Mouse (Mus musculus): Measurements from ENCODE around the gene Tmem145. TPM values are rescaled to one million over a fixed set of nuclear protein-coding genes. Genes with fewer than 3 reads are reported as not detected.

Tmem145 gene
- polyA plus RNA-seq, 1 experiment: 0.21 TPM

DNA sequence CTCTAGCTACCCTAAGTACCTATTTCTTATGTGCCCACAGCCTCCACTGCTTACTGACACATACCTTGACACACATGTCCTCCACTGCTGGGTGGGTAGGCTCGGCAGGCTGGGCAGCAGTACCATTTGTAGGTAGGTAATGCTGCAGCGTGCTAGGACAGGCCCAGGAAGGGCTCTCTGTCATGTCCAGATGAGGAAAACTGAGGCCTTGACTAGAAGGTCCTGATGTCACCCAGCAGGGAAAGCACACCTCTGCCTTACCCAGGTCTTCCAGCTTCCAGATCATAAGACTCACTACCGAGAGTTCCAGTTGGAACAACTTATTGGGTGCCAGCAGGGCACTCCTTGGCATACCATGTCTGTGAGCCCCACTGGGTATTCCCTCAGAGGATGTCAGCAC lies 30.9 kb upstream of the Tmem145 start:
- no peak for DNase-seq (ENCODE audit: low read depth, low spot score)
- 87% methylated on average over 3 of the region's 3 CpGs for WGBS

DNA sequence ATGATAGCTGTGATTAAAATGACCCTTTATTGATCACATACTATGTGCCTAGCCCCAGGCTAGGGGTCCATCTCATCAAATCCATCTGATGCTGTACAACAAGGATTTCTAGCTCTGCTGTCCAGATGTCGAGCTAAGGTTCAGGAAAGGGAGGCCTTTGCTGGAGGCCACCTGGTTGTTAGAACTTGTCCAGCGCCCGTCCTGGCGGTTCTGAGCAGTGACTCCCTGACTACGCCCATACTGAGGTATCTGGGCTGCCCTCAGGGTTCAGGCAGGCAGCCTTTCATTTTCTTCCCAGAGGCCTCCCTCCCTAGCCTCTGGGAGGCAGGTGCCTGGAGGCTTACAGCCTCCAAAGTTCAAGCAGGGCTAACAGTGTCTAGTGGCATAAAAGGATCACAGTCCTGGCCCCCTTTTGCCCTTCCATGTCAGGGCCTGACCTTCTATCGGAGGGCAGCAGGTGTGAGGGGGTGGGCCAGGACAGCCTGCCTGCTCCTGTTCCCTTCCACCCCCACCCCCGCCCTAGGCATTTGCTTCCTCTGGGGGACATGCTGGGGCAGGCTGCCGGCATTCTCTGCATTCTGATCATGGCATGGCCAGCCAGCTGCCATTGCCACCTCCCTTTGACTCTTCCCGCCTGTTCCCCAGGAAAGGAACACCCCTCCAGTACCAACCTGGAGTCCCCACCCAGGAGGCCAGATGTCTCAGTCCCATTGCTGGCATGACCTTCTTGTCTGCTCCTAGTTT lies 30.2 kb upstream of the Tmem145 start:
- WGBS: 34% methylated on average over 9 of the region's 9 CpGs
- DNase-seq (ENCODE audit: low read depth, low spot score): no peak

DNA sequence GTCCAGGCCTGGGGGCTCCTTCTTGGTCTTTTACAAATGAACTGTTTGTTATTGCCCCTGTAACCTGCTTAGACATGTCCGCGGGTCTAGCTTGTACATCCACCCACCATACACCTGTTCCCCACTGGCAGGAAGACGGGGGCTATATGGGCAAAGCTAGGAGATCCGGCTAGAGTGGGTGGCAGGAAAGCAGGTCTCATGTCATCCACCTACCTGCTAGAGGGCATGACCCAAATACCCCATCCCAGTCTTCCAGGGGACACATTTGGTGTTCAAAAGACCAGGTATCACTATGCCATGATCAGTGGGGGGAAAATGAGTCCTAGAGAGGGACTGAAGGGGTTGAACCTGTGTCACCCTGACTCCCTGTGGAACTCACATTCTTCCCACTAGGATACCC lies 28.5 kb upstream of the Tmem145 start:
- WGBS: 70% methylated on average over 4 of the region's 4 CpGs
- no peak for DNase-seq (ENCODE audit: low read depth, low spot score)

DNA sequence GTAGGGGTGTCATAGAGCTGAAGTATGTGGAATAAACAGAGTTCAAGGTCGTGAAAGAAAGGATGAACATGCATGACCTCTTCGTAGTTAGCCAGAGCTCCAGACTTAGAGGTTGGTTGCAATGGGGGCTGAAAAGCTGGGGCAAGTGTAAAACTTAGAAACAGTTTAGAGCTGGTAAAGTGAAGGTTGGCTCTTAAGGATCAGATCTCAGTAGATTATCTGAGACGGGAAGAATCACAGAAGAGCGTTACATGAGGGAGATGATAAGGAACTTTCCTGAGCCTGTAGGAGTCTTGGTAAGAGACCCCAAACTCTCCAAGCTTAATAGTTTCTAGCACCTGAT lies 27.9 kb upstream of the Tmem145 start:
- WGBS: 1% methylated on average over 4 of the region's 4 CpGs
- no peak for DNase-seq (ENCODE audit: low read depth, low spot score)

DNA sequence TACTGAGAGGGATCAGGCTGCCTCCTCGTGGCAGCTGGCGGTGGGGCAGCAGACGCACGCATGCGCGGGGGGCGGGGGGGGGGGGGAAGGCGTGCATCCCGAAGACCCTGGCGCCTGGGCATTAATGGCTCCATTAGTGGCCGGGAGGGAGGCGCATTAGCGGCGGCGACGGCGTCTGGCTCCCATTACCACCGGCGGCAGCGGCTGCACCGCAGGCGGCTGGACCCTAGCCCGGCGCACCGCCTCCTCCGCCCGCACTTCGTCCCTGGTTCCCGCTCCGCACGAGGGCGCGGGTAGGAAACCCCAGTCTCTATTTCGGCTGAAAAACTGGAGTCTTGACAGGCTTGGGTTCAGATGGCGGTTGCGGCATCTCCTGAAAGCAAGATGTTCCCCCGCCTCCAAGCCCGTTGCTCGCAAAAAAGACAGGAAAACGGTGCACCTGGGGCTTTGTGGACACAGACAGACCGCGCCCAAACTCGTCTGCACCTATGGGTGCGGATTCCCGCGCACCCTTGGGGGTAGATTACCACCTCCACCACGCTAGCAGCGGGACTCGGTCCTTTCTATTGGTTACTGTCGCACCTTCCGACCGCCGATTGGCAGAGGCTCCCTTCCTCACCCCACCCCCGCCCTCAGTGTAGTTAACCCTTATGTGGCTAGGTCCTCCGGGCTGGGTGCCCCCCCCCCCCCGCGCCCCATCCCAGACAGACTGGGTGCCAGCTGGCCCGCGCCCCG lies 27.4 kb upstream of the Tmem145 start:
- no peak for DNase-seq (ENCODE audit: low read depth, low spot score)
- WGBS: 1% methylated on average over 58 of the region's 60 CpGs

DNA sequence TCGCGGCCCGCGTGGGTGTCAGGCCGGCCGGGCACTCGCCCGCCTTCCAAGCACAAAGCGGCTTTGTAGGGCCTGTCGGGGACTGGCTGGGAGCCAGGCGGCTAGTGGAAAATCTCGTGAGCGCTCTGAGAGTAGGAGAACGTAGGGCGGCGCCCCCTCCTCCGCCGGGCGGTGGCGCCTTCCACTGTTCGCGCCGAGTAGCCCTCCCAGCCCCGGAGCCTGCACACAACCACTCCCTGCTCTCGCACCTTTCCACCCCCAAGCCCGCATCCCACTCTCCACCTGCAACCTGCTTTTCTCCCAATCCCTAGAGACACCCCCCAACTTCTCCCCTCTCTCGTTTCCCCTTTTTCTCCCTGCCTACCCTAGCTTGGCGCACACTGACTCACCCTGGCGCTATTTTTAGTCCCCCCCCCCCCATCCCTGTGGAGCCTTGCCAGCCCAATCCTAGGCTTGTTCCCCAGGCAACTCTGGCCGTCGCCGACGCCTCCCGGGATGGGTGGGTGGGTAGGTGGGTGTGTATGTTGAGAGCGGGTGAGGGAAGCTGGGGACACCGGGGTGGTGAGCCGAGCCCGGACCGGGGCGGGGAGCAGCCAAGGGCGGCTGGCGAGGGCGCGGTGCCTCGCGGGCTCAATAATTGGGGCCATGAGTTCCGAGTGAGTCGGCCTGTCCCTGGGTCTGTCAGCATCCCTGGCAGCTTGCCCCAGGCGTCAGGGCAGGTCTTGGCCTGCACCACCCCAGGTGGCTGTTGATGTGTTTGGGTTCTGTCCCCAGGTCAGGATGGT lies 26.6 kb upstream of the Tmem145 start:
- DNase-seq (ENCODE audit: low read depth, low spot score): no peak

DNA sequence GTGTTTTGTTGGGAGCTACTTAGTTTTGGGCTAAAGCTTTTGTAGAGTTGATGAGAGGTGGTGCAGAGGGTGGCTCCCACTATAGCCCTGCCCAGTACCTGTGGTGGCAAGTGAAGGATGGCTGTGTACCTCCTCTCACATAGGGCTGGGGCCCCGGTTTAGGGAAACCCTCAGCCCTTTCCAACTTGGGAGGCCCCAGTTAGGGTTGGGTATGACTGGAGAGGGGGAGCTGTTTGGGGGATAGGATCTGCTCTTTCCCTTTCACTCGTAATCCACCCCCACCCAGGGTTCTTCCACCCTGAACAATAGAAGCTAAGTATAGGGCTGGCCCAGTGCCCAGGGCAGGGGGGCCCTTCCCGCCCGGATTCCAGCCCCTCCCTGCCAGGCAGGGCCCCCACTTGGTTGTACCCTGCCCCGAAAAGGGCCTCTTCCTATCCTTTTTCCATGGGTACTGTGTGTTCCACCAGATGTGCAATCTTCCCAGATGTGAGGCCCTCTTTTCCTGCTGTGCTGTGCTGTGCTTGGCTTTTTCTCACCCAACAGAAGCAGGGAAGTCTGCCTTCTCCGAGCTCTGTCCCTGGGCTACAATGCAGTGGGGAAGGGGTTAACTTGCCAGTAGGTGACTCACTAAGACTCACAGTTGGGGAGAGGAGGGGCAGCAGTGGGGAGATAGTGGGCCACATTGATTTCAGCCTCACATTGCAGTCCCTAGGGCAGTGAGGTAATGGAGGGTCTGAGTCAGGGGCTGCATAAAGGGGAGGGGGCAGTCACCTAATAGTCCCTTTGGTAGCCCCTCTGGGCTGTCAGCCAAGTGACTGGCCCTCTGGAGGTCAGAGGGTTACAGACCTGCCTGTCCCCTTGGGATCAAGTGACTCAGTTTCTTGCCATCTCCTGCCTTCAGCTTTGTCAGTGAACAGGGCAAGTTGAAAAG lies 25.8 kb upstream of the Tmem145 start:
- no peak for DNase-seq (ENCODE audit: low read depth, low spot score)
- 10% methylated on average over 6 of the region's 6 CpGs for WGBS

More for the DNA sequence above, 26.6 kb upstream of the Tmem145 start:
- under 1% methylated on average over 47 of the region's 49 CpGs for WGBS

DNA sequence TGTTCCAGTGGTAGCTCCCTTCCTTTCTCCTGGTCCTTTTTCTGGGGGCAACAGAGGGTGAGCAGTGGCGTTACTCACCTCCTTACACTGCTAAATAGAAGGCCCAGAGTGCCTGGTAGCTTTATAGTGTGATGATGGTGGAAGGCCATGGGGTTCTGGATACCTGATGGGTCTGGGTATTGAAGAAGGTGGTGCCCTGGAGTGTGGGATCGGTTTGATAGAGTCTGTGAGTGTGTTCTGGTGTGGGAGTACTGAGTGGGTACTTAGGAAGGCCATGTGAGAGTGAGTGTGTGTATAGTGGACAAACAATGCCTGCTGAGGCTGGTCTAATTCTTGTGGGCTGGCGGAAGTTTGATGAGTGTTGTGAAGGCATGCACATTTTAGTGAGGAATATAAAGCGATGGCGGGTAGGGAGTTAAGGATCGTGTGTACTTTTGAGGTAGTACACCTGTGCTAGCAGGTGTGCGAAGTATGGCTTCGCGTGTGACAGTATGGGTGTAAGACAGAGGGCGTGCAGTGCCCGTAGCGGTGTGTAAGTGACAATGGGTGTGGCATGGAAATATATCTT lies 24.7 kb upstream of the Tmem145 start:
- DNase-seq (ENCODE audit: low read depth, low spot score): no peak
- 8% methylated on average over 12 of the region's 12 CpGs for WGBS

DNA sequence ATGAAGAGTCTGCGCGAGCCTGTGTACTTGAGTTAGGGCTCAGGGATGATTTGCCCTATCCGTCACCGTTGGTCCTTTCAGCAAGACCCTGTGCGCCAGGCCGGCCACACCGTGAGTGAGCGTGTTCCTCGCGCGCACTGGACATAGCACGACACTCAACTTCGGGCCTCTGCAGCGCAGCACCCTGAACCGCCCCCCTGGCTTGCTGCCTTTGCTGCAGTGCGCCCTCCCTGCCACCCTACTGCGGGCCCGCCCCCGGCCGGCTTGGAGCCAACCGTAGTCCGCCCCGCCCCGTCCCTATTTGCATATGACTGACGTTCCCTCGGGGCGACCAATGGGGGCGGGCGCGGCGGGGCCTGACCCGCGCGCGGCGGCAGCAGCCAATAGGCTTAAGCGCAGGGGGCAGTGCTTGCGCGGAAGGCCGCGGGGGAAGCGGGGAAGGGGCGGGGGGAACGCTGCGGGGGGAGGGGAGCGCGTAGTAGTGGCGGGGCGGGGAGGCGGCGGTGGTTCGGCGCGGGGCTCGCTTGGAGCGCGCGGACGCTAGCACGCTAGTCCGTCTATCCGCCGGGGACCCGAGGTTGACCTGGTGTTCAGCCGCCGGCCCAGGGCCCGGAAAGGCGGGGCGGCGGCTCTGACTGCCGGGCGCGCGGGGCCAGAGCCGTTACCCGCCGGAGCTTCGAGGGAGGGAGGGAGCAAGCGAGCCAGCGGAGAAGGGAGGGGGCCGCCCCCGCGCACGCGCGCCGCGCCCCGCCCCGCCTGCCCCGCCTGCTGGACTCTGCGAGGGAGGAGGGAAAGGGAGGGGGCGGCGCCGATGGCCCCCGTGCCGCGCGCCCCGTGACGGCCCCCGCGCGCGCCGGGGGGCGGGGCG lies 23.9 kb upstream of the Tmem145 start:
- DNase-seq (ENCODE audit: low read depth, low spot score): no peak
- 2% methylated on average over 95 of the region's 108 CpGs for WGBS

DNA sequence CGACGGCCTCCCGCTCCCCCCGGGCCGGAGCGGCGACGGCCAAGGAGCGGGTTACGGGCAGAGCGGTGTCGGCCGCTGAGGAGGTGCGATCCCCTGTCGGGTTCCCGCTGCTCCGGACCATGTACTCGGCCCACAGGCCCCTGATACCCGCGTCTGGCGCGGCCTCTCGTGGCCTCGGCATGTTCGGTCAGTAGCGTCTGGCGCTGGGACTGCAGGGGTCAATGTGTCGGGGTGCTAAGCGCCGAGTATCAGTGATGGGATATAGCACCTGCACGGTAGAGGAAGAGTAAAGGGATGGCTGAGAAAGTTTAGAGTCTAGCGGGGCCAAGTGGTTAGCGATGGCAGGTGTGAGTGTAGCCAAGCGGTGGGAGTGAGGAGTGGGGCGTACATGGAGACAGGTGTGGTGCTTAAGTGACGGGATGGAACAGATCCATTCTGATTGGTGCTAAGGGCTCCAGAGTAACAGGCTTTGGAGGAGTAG lies 23.1 kb upstream of the Tmem145 start:
- DNase-seq (ENCODE audit: low read depth, low spot score): no peak
- WGBS: under 1% methylated on average over 35 of the region's 36 CpGs

DNA sequence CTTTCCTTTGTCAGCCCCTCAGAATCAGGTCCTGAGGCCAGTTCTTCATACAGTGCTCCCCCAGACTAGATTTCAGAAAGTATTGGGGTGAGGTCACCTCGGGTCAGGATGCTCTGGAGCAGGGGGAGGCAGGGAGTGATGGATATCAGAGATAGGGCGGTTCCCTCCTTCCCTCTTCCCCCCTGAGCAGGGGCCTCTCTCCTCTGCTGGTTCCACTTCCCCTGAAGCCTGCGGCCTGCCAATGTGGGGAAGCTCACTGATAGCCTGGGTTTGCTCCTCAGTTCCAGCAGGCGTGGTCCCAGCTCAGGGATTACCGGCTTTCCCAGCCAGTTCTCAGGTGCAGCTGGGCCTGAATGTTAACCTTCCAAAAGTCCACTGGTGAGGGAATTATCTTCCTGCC lies 22.3 kb upstream of the Tmem145 start:
- 27% methylated on average over 5 of the region's 5 CpGs for WGBS
- no peak for DNase-seq (ENCODE audit: low read depth, low spot score)

DNA sequence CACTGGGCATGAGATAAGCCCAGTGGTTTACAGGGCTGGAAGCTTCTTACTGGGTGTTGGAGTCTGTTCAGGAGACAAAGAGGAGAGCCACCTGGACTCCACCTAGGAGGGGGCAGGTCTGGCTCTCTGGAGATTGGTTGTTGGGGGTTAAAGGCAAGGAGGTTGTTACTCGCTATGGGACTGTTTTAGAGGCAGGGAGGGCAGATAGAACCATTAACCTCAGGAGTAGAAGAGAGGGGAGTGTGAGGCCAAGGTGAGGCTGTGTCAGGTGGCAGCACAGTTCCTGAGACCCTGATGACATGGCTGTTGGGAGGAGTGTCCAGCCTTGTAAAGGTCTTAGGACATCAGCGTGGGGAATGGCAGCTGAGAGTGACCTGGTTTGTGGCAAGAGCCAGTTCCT lies 21.7 kb upstream of the Tmem145 start:
- no peak for DNase-seq (ENCODE audit: low read depth, low spot score)
- WGBS: 52% methylated on average over 2 of the region's 2 CpGs

DNA sequence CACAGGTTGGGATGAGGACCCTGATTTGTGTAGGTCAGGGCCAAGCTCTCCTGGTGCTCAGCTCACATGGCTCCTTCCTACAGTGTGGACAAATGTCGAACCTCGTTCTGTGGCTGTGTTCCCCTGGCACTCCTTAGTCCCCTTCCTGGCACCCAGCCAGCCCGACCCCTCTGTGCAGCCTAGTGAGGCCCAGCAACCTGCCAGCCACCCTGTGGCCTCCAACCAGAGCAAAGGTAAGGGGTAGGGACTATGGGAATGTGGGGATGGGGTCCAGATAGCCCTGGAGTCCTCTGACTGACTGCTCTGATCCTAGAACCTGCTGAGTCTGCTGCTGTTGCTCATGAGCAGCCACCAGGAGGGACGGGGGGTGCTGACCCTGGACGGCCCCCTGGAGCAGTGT lies 21.1 kb upstream of the Tmem145 start:
- WGBS: 64% methylated on average over 5 of the region's 5 CpGs
- DNase-seq (ENCODE audit: low read depth, low spot score): no peak

DNA sequence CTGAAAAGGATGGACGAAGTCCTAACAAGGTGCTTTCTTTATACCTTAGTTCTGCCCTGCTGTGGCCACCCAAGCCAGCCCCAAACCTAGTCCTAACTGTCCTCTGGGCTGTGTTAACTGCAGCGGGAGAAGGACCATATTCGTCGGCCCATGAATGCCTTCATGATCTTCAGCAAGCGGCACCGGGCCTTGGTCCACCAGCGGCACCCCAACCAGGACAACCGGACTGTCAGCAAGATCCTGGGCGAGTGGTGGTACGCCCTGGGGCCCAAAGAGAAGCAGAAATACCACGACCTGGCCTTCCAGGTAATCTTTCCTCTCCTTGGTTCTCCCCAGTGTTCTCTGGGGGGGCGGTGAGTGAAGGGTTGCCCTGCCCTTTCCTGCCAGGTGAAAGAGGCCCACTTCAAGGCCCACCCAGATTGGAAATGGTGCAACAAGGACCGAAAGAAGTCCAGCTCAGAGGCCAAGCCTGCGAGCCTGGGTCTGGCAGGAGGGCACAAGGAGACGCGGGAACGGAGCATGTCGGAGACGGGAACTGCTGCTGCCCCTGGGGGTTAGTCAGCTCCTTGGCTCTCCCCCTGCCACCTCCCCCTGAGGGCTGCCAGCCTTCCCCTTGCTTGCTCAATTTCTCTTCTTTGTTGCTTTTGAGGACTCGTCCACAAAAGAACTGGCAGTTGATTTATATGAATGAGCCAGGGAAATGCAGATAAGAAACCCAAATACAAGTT lies 20.2 kb upstream of the Tmem145 start:
- WGBS: 94% methylated on average over 20 of the region's 20 CpGs
- no peak for DNase-seq (ENCODE audit: low read depth, low spot score)

DNA sequence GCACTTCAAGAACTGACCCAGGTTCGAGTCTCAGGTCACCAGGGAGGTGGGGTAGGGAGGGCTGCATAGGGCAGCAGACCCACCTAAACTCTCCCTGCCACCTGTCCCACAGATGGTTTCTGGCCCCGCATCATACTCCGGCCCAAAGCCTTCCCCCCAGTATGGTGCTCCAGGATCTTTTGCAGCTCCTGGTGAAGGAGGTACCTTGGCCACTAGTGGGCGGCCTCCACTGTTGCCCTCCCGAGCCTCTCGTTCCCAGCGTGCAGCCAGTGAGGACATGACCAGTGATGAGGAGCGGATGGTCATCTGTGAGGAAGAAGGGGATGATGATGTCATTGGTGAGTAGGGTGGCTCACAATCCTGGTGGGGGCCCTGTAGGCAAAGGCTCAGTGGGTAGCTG lies 18.9 kb upstream of the Tmem145 start:
- no peak for DNase-seq (ENCODE audit: low read depth, low spot score)
- 81% methylated on average over 8 of the region's 8 CpGs for WGBS

DNA sequence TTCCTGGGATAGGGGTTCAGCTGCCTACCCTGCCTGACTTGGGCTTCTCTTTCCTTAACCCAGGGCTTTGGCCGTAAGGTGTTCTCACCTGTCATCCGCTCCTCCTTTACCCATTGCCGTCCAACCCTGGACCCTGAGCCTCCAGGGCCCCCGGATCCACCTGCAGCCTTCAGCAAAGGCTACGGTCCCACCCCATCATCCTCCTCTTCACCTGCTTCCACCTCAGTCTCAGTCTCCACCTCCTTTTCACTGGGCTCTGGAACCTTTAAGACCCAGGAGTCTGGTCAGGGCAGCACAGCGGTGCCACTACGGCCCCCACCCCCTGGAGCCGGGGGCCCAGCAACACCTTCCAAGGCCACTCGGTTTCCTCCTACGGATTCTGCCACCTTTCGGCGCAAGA lies 17.9 kb upstream of the Tmem145 start:
- no peak for DNase-seq (ENCODE audit: low read depth, low spot score)
- WGBS: 91% methylated on average over 12 of the region's 12 CpGs

DNA sequence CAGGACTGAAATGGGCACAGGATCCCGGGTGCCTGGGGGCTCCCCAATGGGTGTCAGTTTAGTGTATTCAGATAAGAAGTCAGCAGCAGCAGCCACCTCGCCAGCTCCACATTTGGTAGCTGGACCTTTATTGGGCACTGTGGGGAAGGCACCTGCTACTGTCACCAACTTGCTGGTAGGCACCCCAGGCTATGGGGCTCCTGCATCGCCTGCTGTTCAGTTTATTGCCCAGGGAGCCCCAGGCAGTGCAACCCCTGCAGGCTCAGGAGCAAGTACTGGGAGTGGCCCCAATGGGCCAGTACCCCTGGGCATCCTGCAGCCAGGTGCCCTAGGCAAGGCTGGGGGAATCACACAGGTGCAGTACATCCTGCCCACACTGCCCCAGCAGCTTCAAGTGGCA lies 17.2 kb upstream of the Tmem145 start:
- DNase-seq (ENCODE audit: low read depth, low spot score): no peak
- 91% methylated on average over 3 of the region's 3 CpGs for WGBS

DNA sequence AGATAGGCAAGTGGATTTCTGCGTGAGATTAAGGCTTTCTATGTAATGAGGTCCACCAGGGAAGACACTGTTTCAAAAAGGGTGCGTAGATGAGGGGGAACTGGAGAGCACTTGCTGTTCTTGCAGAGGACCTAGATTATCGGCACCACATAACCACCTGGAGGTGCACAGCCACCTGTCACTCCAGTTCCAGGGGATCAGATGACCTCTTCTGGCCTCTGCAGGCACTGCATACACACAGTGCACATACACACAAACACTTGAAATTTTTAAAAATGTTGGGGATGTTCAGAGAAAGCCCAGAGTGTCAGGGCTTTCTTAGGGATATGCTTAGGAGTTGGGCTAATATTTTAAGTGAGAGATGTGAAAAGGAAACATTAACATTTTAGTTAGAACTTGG lies 16.0 kb upstream of the Tmem145 start:
- DNase-seq (ENCODE audit: low read depth, low spot score): no peak
- WGBS: over 99% methylated on average over 3 of the region's 3 CpGs
